Mouse (Mus musculus) hindbrain, postnatal 0 days (tissue): ENCODE data around the gene Tiparp. TPM values are rescaled to one million over a fixed set of nuclear protein-coding genes. Genes with fewer than 3 reads are reported as not detected.

ENCODE experiments used
- ATAC-seq: fragments of 200-750 bp; cut with Nextera tagmentation; 2 replicates; pipeline ENCODE4 v1.8.0; 2017; ENCODE audit warnings: mild to moderate bottlenecking, moderate TSS enrichment, moderate library complexity
- DNase-seq: peaks from one replicate; pipeline ENCODE4 v3.0.0-alpha.2; 2015; ENCODE audit warnings: low spot score
- H3K27ac ChIP-seq: fragments of 300-500 bp; sonication (generic); 2 replicates; pipeline ENCODE4 v1.5.1; 2014; ENCODE audit warnings: mild to moderate bottlenecking
- H3K27me3 ChIP-seq: fragments of 300-500 bp; sonication (generic); 2 replicates; pipeline ENCODE4 v1.6.1; 2014; ENCODE audit warnings: low read length, mixed read lengths; ENCODE audit not compliant: insufficient read depth
- H3K36me3 ChIP-seq: fragments of 300-500 bp; sonication (generic); 2 replicates; pipeline ENCODE4 v1.6.1; 2014; ENCODE audit warnings: low read length, mixed read lengths; ENCODE audit not compliant: insufficient read depth
- H3K4me1 ChIP-seq: fragments of 300-500 bp; sonication (generic); 2 replicates; pipeline ENCODE4 v1.6.1; 2014; ENCODE audit warnings: antibody characterized with exemption, low read length, mixed read lengths; ENCODE audit not compliant: insufficient read depth
- H3K4me2 ChIP-seq: fragments of 300-500 bp; sonication (generic); 2 replicates; pipeline ENCODE4 v1.6.1; 2014; ENCODE audit warnings: low read depth, mild to moderate bottlenecking, low read length, moderate library complexity, mixed read lengths
- H3K4me3 ChIP-seq: fragments of 300-500 bp; sonication (generic); 2 replicates; pipeline ENCODE4 v1.5.1; 2014; ENCODE audit warnings: low read length
- H3K9ac ChIP-seq: fragments of 300-500 bp; sonication (generic); replicated peaks from 2 replicates; pipeline ENCODE4 v1.6.1; 2014; ENCODE audit warnings: mild to moderate bottlenecking, low read length, moderate library complexity, mixed read lengths
- H3K9me3 ChIP-seq: fragments of 300-500 bp; sonication (generic); 2 replicates; pipeline ENCODE4 v1.6.1; 2016; ENCODE audit warnings: low read length, mixed read lengths
- CTCF ChIP-seq: IDR thresholded peaks from 2 replicates; pipeline ENCODE4 v1.5.1; 2016; ENCODE audit warnings: antibody characterized with exemption, control low read depth, low read depth
- WGBS: fragments of 180-500 bp; shearing (Covaris S2); extraction: QIAGEN DNeasy Blood & Tissue Kit; methylation state at CpG from one replicate; pipeline ENCODE4 v1.1.7; 2014; 5-methylcytosine and 5-hydroxymethylcytosine counted together
- polyA plus RNA-seq: library from polyadenylated mRNA; unstranded; fragments of >200 nt; fragmentation: Nextera tagmentation; extraction: Ambion mirVana; gene quantifications from 2 replicates; pipeline ENCODE4 v1.2.1, GENCODE M21; 2015
- total RNA-seq: library from RNA; depleted of rRNA; stranded (reverse); fragments of >200 nt; gene quantifications from 2 replicates; pipeline ENCODE4 v1.2.3, GENCODE M21; 2014

The Tiparp gene
- total and polyA plus RNA-seq, 2 experiments from 2014 or later = 22.0 to 23.7 TPM

DNA sequence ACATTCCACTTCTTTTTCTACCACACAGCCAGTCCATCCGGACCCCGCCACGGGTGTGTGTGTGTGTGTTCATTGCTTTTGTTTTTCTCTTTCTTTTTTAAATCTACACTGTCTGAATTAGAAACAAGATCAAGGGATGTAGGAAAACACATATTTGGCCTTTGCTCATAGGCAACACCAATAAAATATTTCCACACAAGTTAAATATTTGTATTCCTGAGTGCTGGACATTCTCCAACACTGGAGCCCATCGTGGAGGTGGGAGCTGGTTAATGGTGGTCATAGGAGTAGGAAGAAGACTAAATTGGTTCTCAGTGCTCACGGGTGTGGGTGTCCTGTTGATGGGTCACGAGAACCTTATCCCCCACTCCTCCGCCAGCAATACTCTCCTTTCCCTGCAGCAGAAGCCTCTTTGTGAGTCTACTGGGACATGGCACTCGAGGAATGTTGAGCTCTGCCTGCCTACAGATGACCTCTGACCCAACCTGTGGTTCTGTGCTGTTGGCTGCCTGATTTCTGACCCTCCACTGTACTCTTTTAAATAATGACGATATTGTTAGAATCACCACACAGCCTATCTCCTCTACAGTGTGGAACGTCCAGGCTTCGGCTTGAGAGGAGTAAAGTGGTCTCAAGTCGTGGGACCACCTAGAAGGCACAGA, 51.2 kb downstream of the Tiparp start:
- Histone ChIP-seq H3K27me3 (no peaks in the 10 kb centered on the region), H3K9ac (no peak overlapping the region), H3K9me3 (no peaks in the 10 kb centered on the region), H3K4me3 (no peak overlapping the region), H3K36me3 (no peaks in the 10 kb centered on the region), H3K4me1 (no peaks in the 10 kb centered on the region), H3K27ac (no peak overlapping the region), H3K4me2 (no peak overlapping the region)
- WGBS = 77% methylated on average over 12 of the region's 12 CpGs
- DNase-seq (no peak), ATAC-seq (no peak)
- TF ChIP-seq CTCF = no peak

GRCm38 (mm10) chr3:65581596-65581995, 53.4 kb downstream of the Tiparp start:
- Histone ChIP-seq H3K36me3 (no peaks in the 10 kb centered on the region), H3K27me3 (no peaks in the 10 kb centered on the region), H3K4me1 (no peaks in the 10 kb centered on the region), H3K4me2 (no peak overlapping the region), H3K9me3 (no peaks in the 10 kb centered on the region), H3K27ac (no peak overlapping the region), H3K9ac (no peak overlapping the region), H3K4me3 (no peak overlapping the region)
- no peak for TF ChIP-seq CTCF
- ATAC-seq = no peak
- DNase-seq = no peak
- 56% methylated on average over 4 of the region's 4 CpGs for WGBS

GRCm38 (mm10) chr3:65584329-65584728, 56.1 kb downstream of the Tiparp start:
- TF ChIP-seq CTCF = no peak
- H3K27ac ChIP-seq = no peak overlapping the region
- H3K4me3 ChIP-seq = no peak overlapping the region
- no peak overlapping the region for H3K9ac ChIP-seq
- DNase-seq (no peak), ATAC-seq (no peak)
- no peak overlapping the region for H3K4me2 ChIP-seq
- WGBS = 66% methylated on average over 1 of the region's 1 CpGs
- H3K36me3 ChIP-seq = no peaks in the 10 kb centered on the region
- H3K9me3 ChIP-seq = no peaks in the 10 kb centered on the region
- H3K4me1 ChIP-seq = peaks cover 8% of the 10 kb centered on the region; the same call in 1 of the 2 replicates
- H3K27me3 ChIP-seq = no peaks in the 10 kb centered on the region

DNA sequence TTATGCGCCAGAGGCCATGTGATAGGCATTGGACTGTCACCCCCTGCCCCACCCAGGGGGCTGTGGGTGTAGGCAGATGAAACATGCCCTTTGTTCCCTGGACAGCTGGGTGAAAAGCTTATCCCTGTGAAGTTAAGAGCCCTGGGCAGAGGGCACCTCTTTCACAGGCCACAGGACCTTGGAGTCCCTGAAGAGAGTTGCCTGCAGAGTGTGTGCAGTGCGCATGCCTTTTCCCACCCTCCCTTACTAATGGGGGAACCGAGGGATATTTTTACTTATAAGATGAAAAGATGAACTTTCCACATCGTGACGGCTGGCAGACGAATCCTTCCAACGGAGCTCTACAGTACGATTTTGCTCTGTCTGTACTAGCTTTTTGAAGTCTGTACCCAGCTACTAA, 57.1 kb downstream of the Tiparp start:
- H3K36me3 ChIP-seq = no peaks in the 10 kb centered on the region
- no peak overlapping the region for H3K4me3 ChIP-seq
- no peak for ATAC-seq
- DNase-seq = no peak
- H3K9me3 ChIP-seq = no peaks in the 10 kb centered on the region
- WGBS = 53% methylated on average over 8 of the region's 8 CpGs
- H3K27ac ChIP-seq = no peak overlapping the region
- peaks cover 8% of the 10 kb centered on the region; the same call in 1 of the 2 replicates for H3K4me1 ChIP-seq
- no peak for TF ChIP-seq CTCF
- H3K9ac ChIP-seq = no peak overlapping the region
- H3K4me2 ChIP-seq = no peak overlapping the region
- no peaks in the 10 kb centered on the region for H3K27me3 ChIP-seq

GRCm38 (mm10) chr3:65585823-65586482, 57.7 kb downstream of the Tiparp start:
- Histone ChIP-seq H3K27ac (no peak overlapping the region; the same call in 1 of the 2 replicates), H3K4me2 (peak overlapping the region; percentile 50), H3K4me1 (peaks cover 8% of the 10 kb centered on the region; the same call in 1 of the 2 replicates), H3K4me3 (peak overlapping the region; percentile 26), H3K9me3 (no peaks in the 10 kb centered on the region), H3K27me3 (no peaks in the 10 kb centered on the region), H3K9ac (no peak overlapping the region; the same call in 1 of the 2 replicates), H3K36me3 (no peaks in the 10 kb centered on the region)
- TF ChIP-seq CTCF = no peak
- peak; percentile 63 for ATAC-seq
- no peak for DNase-seq
- WGBS = 27% methylated on average over 16 of the region's 16 CpGs

GRCm38 (mm10) chr3:65586483-65586905, 58.3 kb downstream of the Tiparp start:
- Histone ChIP-seq H3K27me3 (no peaks in the 10 kb centered on the region), H3K36me3 (no peaks in the 10 kb centered on the region), H3K9ac (no peak overlapping the region; the same call in 1 of the 2 replicates), H3K4me1 (peaks cover 8% of the 10 kb centered on the region; the same call in 1 of the 2 replicates), H3K27ac (peak overlapping the region; percentile 6; the same call in 1 of the 2 replicates), H3K9me3 (no peaks in the 10 kb centered on the region), H3K4me3 (peak overlapping the region; percentile 26), H3K4me2 (peak overlapping the region; percentile 50)
- TF ChIP-seq CTCF = no peak
- DNase-seq (peak; percentile 71), ATAC-seq (peak; percentile 92)
- WGBS = 1% methylated on average over 16 of the region's 16 CpGs

DNA sequence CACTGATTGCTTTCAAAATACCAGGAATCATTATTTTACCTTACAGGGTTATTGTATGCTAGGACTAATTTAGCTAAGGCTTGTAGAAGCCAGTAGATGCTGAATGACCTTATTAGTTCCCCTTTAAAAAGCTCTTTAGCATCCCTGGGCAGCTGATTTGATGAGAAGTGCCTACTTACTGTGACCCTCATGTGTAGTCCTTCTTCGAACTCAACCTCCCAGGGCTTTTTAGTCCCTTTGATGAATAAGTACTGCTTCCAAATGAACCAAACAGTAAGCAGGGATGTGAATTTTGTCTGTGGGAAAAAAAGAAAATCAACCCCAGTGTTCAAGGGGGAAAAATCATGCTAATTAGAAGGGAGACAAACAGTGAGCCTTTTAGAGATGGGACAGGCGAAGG, 58.8 kb downstream of the Tiparp start:
- H3K4me3 ChIP-seq = 0 out of 2 replicates have a peak overlapping the region, but pooled peaks have one; percentile 26
- ATAC-seq = no peak

More for the DNA sequence above, 58.8 kb downstream of the Tiparp start:
- Histone ChIP-seq H3K9me3 (no peaks in the 10 kb centered on the region), H3K4me2 (peak overlapping the region; percentile 50), H3K4me1 (peaks cover 8% of the 10 kb centered on the region; the same call in 1 of the 2 replicates), H3K9ac (no peak overlapping the region; the same call in 1 of the 2 replicates), H3K27ac (peak overlapping the region; percentile 6; the same call in 1 of the 2 replicates), H3K36me3 (no peaks in the 10 kb centered on the region), H3K27me3 (no peaks in the 10 kb centered on the region)
- no peak for TF ChIP-seq CTCF
- peak; percentile 4 for DNase-seq
- WGBS = 62% methylated on average over 2 of the region's 2 CpGs
